Mouse (Mus musculus): ENCODE measurements around the gene Marco.

Gene Marco

DNA sequence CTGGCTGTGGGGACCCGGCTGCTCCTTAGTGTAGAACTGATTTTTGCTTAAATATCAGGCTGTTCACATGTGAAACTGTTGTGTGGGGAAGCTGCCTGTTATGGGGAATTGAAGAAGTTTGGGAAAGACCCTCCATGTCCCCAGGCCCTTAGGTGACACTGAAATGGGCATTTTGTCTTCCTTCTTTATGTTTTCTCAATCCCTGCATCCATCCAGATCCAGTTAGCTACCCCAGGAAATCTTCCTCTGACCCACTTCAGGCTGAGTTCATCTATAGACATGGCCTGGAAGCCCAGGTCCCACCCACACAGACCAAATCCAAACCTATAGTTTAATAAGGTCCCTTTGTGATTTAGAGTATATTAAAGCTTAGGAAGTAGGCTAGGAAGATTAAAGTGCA lies at the start of gene Marco:
Gene Marco, minus strand, starts transcription at position 101 of the 400 bp plus-strand sequence.
- DNase-seq (ENCODE audit: low spot score in 2 of 2), result no peak

DNA sequence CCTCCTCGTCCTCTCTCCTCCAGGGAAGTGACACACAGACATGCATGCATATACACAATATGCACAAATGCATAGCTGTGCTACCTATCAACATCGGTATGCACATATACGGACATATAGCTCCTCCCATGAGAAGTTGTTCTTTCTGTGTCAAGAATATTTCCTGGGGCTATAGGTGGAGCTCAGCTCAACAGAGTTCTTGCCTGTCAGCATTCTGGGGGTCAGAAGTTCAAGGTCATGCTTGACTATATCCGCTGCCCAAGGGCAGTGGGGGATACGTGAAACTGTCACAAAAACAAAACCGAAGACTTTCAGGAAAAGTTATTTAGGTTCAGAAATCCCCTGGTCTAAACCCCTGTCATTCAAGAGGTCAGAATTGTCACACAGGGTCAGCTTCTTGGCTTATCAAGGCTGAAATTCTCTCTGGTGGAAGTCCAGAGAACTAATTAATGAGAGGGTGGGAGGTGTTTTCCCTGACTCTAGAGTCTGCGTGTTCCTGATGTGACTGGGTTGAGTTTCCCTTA lies 34.7 kb upstream of the Marco start:
- DNase-seq (ENCODE audit: low spot score in 2 of 2), result no peak

DNA sequence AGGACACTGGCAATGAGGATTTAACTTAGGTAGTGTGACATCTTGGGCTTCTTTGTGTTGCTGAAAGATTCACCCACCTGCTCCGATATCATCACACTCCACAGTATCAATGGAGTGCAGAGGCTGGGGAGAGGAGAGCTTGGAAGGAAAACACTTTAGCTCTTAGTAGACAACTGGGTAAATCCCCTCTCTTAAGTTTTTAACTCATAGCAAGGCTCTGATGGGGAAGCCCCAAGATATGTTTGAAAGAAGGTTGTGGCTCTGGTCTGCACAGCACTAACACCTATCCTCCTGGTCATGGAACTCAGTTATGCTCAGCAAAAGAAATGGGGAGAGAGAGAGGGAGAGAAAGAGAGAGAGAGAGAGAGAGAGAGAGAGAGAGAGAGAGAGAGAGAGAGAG lies 32.2 kb upstream of the Marco start:
- no peak for DNase-seq (ENCODE audit: low spot score in 2 of 2)

DNA sequence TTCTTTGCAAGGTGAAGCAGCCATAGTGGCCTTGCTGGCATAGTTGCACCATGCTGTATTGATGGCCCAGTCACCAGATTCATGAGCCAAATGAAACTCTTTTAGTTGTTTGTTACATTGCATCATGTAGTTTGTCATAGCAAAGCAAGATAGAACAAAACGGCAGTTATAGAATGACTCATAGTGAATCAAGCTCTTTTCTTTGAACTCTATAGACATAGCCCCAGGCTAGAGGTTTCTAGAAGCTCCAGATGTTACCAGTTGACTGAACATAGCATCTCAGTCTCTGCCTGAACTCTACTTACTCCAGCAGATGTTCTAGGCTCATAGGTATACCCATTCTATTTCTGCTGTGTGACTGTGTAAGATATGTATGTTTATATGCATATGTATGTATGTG lies 31.1 kb upstream of the Marco start:
- DNase-seq (ENCODE audit: low spot score in 2 of 2), result no peak

DNA sequence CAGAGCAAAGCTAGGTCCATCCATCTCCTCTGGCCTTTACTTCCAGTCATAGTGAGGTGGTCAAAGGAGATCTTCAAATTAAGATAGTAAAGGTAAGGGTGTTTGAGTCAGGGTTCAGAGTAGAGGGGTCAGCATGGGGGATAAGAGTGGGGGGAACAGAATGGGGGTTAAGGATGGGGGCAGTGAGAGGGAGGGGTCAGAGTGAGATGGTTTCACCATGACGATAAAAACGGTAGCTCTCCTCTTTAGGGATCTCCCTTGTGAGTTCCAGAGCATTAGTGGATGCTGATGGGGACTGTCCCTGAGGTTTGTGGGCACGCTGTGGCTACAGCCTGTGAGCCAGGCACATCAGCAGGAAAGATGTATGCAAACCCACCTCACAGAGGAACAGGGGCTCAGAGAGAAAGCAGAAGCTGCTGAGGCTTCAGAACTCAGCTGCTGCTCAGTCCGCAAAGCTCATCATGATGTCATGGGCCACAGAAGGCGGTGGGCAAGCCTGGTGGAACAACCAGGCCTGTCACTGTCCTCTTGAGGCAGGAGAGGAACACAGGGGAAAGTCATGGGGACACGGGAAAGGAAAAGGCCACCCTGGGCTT lies 27.6 kb upstream of the Marco start:
- DNase-seq (ENCODE audit: low spot score in 2 of 2), result peak in 1 of 2 experiments; percentile 8

DNA sequence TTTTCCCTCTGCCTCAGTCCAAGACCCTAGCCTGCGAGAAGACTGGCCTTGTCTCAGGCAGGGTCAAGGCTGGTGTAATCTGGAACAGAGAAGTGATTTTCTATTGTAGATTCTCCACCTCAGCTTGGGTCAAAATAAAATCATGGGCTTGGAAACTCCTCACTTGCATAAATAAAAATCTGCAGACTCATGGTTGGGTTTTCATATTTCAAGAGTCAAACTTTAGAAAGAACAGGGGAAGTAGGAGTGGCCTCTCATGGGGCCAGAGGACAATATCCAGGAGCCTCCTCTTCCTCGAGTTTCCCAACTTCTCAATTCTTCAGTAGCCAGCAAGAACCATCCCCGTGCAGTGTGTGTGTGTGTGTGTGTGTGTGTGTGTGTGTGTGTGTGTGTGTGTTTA lies 26.9 kb upstream of the Marco start:
- no peak for DNase-seq (ENCODE audit: low spot score in 2 of 2)

DNA sequence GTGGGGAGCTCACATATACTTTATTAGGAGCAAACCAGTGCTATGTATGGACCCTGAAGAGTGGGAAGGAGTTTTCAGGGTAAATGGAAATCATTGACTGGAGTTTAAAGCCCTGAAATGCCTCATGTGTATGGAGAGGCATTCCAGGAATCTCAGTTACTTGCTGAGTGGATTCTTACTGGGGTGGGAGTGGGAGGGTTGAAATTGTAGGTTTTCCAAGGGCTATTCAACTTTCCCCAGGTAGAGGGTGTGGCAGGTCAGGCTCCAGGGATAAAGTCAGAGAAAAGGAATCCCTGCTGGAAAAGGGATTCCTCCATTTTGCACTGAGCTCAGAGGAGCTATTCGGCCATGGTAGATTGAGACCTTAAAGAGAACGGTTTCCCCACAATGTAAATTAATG lies 25.1 kb upstream of the Marco start:
- no peak for DNase-seq (ENCODE audit: low spot score in 2 of 2)

DNA sequence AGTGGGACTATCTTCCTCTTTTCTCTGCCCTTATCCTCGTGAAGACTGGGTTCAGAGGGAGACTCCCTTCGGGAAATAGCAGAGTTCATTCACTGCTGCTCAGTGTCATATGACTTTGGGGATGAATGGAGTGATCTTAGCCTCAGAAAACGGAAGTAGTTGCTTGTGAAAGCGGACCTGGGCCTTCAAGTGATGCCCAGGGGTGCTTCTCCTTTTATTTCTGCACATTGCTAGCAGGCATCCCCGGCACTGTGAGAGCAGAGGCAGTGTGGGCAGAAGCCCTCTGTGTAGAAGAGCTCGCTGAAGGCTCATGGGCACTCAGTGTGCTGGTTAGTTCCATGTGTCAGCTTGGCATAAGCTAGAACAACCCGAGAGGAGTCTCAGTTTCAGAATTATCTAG lies 12.8 kb upstream of the Marco start:
- no peak for DNase-seq (ENCODE audit: low spot score in 2 of 2)

DNA sequence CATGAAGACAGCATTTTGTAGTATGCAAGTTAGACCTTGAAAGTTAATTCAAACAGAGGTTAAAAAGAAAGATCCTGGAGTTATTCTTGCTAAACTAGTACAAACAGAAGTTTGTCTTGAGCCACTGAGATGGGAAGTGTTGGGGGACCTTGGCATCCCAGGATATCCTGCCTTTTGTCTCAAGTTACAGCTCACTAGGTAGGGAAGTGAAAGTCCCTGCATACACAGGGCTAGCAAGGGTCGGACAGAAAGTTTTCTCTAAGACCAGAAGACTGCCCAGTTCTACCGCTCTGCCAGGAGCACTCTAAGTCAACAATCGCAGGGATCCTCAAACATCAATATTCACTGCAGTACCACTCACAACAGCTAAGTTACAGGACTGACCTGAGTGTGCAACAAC lies 5.5 kb upstream of the Marco start:
- no peak for DNase-seq (ENCODE audit: low spot score in 2 of 2)

DNA sequence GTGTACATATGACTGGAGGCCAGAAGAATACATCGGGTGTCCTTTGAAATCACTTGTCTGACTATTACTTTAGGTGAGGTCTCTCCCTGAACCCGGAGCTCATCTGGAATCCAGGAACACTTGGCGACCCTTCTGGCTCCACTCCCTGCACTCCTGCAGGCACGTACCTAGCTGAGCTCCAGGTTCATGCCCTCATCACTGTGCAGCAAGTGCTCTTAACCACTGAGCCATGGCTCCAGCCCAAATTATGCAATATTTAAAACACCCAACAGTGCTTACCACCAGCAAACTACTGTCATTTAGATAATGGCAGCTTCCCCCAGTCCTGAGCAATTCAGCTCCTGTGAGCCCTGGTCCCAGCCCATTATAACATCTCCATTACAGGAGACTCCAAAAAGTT lies 4.2 kb upstream of the Marco start:
- DNase-seq (ENCODE audit: low spot score in 2 of 2), result no peak

DNA sequence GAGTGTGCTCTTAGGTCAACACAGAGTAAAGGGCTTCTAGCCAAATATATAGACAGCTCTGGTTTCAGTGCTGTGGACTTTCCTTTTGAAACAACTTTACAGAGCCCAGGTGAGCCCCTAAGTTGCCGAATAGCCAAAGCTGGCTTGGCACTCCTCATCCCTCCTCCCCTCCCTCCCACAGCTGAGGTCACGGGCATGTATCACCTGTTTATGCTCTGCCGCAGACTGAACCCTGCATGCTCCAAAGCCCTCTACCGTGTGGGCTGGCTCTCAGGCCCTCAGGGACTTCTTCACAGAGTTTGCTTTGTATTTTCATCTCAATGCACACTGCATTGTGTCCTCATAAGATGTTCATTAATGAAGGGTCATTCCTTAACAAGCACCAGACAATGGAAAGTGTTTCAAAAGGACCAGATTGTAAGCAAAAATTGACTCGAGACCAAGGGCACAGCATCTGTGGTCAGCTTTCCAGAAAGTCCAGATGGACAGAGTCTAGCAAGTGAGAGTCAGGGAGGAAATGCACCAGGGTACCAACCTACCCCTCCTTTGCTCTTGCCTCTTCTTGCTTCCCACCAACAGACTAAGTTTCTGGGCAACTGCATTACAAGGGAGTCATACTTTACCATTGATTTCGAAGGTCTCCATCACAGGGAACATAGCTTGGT lies 646 bp downstream of the Marco start:
- DNase-seq (ENCODE audit: low spot score in 2 of 2), result no peak

DNA sequence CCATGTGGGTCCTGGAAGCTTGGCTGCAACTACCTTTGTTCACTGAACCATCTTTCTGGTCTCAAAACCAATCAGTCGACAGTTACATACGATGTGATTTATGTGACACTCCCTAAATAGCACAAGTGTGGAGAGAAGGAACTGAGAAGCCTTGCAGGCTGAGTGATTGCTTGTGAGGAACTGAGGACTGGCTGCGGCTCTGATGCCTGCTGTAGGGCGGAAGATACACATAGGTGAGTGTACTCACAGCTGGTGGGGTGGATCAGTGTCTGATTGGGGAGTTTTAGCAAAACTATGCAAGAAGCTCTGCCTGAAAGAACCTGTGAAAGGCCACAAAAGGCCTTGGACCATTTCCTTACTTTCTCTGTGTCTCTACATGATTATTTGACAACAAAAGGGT lies 3.3 kb downstream of the Marco start:
- DNase-seq (ENCODE audit: low spot score in 2 of 2), result peak in 1 of 2 experiments; percentile 3

DNA sequence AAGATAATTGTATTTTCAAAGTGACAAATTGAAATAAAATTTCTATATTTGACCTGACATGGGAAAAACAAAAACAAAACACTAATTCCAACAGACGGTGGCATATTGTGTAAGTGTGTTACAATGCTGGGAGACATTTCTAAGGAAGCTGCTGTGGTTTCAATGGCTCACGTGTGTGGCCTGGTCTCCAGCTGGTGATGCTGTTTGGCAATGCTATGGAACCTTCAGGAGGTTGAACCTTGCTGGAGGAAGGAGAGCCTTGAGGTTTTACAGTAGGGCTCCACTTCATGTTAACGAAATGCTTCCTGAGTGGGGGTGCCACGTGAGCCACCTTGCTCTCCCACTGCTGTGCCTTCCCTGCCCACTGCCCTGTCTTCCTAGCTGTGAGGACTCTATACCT lies 6.8 kb downstream of the Marco start:
- no peak for DNase-seq (ENCODE audit: low spot score in 2 of 2)

DNA sequence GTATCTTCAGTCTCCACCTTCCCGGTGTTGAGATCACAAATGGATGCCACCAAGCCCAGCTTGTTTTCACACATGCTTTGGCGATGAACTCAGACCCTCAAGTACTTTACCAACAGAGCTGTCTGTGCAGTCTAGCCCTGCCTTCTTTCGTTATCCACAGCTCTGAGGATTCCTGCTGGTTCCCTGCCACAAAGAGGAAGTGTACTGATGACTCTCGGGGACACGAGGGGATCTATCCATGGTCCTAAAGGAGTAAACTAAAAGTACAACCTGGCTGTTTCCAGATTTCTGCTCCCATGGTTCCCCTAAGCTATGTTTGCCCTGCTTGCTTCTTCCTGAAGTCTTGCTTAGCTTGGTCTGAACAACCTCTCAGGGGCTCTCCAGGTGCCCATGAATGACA lies 23.9 kb downstream of the Marco start:
- no peak for DNase-seq (ENCODE audit: low spot score in 2 of 2)

DNA sequence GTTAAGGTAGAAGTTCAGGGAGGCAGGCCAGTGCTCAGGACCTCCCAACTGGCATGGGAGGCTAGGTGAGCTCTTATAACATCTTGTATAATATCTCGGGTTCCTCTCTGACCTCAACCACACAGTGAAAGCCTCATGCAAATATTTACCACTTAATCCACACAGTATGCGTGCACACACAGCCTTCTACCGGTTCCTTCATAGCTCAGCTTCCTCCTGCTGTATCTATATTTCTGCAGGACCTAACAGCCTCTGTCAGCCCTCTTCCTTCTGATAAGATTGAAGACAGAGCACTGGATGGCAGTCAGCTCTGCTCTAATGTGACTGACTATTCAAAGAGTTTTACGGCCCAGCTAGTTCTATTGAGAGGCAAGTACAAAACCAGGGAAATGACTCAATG lies 30.0 kb downstream of the Marco start:
- DNase-seq (ENCODE audit: low spot score in 2 of 2), result no peak

DNA sequence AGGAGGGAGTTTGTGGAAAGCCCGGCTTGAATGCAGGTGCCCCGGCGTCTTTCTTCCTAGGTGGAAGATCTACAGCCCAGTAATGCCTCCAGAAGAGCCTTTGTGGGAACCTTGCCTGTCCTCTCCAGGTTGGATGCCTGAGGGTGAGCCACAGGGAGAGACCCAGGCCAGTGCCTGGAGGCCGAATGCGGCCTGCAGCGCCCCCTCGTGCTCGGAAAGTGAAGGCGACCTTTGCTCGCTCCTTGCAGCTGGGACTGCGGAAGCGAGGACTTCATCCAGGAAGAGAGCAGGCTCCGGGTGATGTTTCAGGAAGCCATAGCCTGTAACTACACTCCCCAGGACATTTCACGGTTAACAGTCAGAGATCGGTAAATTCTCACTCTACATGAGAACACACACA lies 35.9 kb downstream of the Marco start:
- DNase-seq (ENCODE audit: low spot score in 2 of 2), result no peak

DNA sequence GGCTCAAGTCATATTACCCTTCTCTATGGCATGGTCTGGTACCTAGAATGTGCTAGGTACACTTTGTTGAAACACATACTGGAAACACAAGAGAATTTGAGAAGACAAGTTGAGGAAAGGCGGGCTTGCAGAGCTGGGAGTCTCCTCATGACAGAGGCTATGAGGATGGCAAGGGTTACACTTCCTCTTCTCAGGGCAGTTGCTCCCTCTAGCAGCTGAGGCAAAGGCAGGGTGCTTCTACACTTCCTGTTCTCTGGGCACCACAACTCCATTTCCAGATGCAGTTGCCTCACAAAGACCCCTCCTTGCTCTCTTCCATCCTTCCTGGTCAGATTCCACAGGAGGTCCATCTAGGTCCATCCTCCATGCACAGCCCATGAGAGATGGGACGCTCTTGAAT lies 37.5 kb downstream of the Marco start:
- no peak for DNase-seq (ENCODE audit: low spot score in 2 of 2)

DNA sequence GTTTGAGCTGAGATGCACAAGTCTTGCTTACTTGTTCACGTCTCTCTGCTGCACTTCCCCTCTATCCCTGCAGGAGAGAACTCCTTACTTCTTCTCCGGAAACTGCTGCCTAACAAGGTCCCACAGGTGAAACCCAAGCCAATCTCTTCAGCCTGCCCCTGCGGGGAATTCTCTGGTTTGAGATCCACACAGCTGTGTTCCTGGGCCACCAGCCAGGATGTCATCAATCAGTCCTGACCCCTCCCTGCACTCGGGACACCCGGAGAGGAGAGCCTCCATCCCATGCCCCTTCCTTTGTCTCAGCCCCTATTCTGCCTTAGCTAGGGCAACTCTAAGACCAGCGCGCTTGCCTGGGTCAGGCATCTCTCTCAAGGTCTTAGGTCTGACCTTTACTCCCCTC lies 38.1 kb downstream of the Marco start:
- DNase-seq (ENCODE audit: low spot score in 2 of 2), result no peak

DNA sequence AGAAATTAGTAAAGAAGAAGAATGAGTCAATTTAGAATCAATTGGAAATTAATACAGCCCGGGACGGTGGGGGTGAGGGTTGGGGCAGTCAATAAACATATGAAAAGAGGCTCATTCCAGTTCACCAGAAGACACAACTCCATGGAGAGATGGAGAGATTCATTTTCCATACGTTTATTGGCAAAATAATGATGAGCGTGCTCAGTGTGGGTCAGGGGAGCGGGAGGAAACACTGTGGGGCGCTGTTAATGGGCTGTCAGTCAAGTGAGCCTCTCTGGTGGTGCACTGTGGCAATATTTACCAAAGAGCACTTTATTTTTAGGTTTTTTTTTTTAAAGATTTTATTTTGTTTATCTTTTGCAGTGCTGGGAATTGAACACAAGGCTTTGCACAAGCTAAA lies 45.8 kb downstream of the Marco start:
- no peak for DNase-seq (ENCODE audit: low spot score in 2 of 2)

DNA sequence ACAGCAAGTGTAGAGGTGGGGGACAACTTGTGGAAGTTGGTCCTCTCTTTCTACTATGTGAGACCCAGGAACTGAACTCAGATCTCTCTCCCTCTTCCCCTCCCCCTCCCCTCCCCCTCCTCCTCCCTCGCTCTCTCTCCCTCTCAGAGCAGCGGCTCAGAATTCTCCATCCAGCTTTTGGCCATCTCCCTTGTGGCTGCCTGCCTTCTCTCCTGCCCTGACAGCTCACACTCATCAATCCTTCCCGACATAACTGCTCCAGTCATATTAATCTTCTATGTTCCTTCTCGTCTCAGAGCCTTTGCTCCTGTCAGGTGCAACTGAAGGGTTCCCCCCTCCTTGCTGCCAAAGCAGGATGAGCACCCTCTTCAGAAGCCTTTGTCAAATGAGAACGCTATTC lies 46.3 kb downstream of the Marco start:
- DNase-seq (ENCODE audit: low spot score in 2 of 2), result no peak

DNA sequence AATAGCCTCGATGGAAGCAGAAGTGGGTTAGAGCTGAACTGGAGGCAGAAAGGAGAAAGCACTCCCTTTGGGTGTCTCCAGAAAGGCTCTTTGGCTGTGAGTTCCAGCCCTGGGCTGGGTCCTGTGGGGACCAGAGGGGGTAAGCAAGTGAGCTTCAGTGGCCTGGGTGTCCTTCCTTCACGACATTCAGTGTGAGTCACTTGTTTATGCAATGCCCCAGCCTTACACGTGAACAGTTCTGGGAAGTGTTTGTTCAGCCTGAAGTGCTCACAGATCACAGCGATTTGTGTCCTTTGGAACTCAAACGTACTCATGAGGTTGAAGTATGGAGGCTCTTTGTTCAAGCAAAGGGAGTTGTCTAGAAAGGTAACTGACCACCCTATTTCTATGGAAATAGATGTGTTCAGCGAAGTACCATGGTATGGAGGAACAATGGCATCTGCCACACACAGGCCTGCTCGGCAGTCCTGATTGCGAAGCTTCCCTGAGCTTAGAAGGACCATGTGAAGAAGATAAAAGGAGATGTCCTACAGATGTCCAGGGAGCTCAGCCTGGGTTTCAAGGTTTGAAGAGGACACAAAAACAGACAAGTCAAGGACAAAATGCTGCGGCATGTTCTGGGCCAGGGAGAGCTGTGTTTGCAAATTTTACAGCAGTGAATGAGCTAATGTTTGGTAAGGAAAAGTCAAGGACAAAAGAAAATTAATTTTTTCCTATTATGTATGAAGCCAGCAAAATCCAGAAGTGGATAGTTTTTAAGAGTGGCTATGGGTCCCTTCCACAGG lies 53.1 kb downstream of the Marco start:
- no peak for DNase-seq (ENCODE audit: low spot score in 2 of 2)

DNA sequence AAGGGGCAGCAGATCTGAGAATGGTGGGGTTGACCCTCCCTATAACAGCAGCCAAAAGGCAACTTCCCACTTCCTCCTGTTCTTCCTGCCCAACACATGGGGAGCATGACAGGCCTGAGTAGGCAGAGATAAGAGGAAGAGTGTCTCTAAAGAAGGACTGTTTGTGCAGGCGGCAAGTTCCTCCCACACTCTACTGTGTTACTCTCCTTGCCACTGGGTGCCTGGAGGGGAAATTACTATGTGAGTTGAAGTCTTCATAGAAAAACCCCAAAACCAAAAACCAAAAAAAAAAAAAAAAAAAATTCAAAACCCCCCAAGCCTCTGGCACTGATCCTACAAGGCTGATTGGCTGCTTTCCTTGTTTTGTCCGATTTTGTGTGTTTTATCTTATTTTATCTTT lies 55.2 kb downstream of the Marco start:
- no peak for DNase-seq (ENCODE audit: low spot score in 2 of 2)

DNA sequence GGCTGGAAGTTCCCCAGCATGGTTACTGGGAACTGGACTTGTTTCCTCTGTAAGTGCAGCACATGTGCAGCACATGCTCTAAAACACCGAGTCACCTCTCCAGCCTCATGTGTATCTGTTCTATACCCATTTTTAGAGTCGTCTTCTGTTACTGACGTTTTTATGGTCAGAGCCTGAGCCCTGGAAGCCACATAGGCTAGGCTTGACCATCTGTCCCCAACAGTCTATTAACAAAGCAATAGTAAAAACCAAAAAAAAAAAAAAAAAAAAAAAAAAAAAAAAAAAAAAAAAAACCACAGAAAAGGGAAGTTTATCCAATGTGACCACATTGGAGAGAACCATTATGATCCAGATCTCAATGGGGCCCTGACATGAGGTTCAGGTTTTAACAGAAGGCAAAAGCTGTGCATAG lies 61.6 kb downstream of the Marco start:
- DNase-seq (ENCODE audit: low spot score in 2 of 2), result no peak
